10 mouse cellular contexts compared by ENCODE assay signal in the genomic region with DNA sequence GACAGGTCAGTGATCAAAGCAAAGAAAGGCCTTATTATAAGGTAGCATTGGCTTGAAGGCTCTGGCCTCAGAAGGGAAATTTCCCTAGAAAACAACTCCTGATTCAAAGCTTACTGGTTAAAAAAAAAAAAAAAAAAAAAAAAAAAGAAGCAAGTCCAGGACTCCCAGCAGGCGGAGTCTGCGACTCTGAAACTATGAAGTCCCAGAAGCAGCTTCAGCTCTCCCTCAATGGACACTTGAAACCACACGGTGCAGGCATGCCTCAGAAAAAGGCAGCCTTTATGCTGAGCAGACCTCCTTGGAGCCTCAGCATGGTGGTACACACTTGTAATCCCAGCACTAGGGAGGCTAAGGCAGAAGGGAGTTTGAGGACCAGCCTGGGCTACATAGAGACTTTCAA.
DNase-seq lines count a peak whose midpoint lies in the region; ATAC-seq and TF ChIP-seq lines count a peak whose summit lies in the region.
"Had no signal": no experiment of that assay in that cellular context is flagged by ENCODE, and none has a peak within 500 bp of the region (broad histone marks: within the 10 kb centered on the region; RNA-seq: fewer than 3 reads in every experiment).

No protein-coding gene starts in this region.

- H3K9ac ChIP-seq in intestine, postnatal 0 days (ENCODE audit: low read depth, low read length) = no peak overlapping the region
- no peak overlapping the region for H3K9ac ChIP-seq in intestine, embryonic 15.5 days
- no peak overlapping the region for H3K9ac ChIP-seq in CH12.LX (ENCODE audit: insufficient read depth, low read depth)
- H3K9ac ChIP-seq in heart, embryonic 16.5 days (ENCODE audit: low read length) = peak overlapping the region; percentile 66
- no peak overlapping the region for H3K9ac ChIP-seq in liver, embryonic 11.5 days (ENCODE audit: low read depth, low read length)
- H3K9ac ChIP-seq: lung, embryonic 15.5 days had no signal

- TF ChIP-seq CTCF in intestine, postnatal 0 days (IDR thresholded peaks at IDR 0.05; ENCODE audit: low read depth) = peak; percentile 38
- TF ChIP-seq CTCF in CH12.LX (conservative IDR thresholded peaks at IDR 0.05 in 1 of 2, IDR thresholded peaks at IDR 0.05 in 1 of 2; ENCODE audit: low read depth in 2 of 2, low read length in 2 of 2) = no peak

- dilution Hi-C loops in CH12.LX (cut with MboI; ENCODE audit: extremely low pct_ligation_motif_present, extremely low pct_unique_long_range_greater_than_20kb, low sequenced_read_pairs) = no loop called here

- DNase-seq in 3T3-L1 (ENCODE audit: low read depth, low spot score) = peak; percentile 54
- DNase-seq in CH12.LX (ENCODE audit: extremely low read depth) = no peak
- no peak for DNase-seq in layer of hippocampus, postnatal 14 days (ENCODE audit: low spot score in 2 of 2)
- DNase-seq in liver, embryonic 11.5 days (ENCODE audit: low spot score) = no peak
- DNase-seq: cerebellum, adult 8-10 months had no signal

- in situ Hi-C loops in CH12.LX (cut with MboI; ENCODE audit: low pct_ligation_motif_present, low pct_unique_long_range_greater_than_20kb, low sequenced_read_pairs) = no loop called here

- no peaks in the 10 kb centered on the region for H3K9me3 ChIP-seq in intestine, postnatal 0 days (ENCODE audit: control insufficient read depth)
- H3K9me3 ChIP-seq in intestine, embryonic 15.5 days = no peaks in the 10 kb centered on the region
- peaks cover 4% of the 10 kb centered on the region for H3K9me3 ChIP-seq in CH12.LX (replicated peaks; ENCODE audit: low read length)
- peaks cover 4% of the 10 kb centered on the region for H3K9me3 ChIP-seq in heart, embryonic 16.5 days (replicated peaks; ENCODE audit: control insufficient read depth, low read length)
- H3K9me3 ChIP-seq in liver, embryonic 11.5 days (ENCODE audit: control insufficient read depth, low read length) = no peaks in the 10 kb centered on the region
- H3K9me3 ChIP-seq: lung, embryonic 15.5 days had no signal

- ATAC-seq in intestine, postnatal 0 days = no peak
- ATAC-seq in intestine, embryonic 15.5 days = no peak
- peak; percentile 15; the same call in 1 of the 2 replicates for ATAC-seq in heart, embryonic 16.5 days (replicated peaks; ENCODE audit: extremely low read depth, insufficient read depth, low FRiP score)
- ATAC-seq in liver, embryonic 11.5 days (replicated peaks; ENCODE audit: low FRiP score) = no peak
- ATAC-seq: intestine, embryonic 16.5 days had no signal

- WGBS in intestine, postnatal 0 days = 54% methylated on average over 3 of the region's 3 CpGs
- 51% methylated on average over 3 of the region's 3 CpGs for WGBS in intestine, embryonic 15.5 days
- WGBS in heart, embryonic 16.5 days = 14% methylated on average over 3 of the region's 3 CpGs
- WGBS in liver, embryonic 11.5 days = 59% methylated on average over 3 of the region's 3 CpGs

- TF ChIP-seq POLR2A in CH12.LX (IDR thresholded peaks at IDR 0.05; ENCODE audit: low read depth, low read length) = no peak

- H3K4me2 ChIP-seq in intestine, postnatal 0 days (replicated peaks; ENCODE audit: low read depth) = no peak overlapping the region
- H3K4me2 ChIP-seq in intestine, embryonic 15.5 days (replicated peaks) = no peak overlapping the region
- no peak overlapping the region for H3K4me2 ChIP-seq in CH12.LX (ENCODE audit: insufficient read depth, low read depth, poor library complexity, severe bottlenecking)
- peak overlapping the region; percentile 39 for H3K4me2 ChIP-seq in heart, embryonic 16.5 days (ENCODE audit: low read depth, low read length)
- no peak overlapping the region for H3K4me2 ChIP-seq in liver, embryonic 11.5 days
- H3K4me2 ChIP-seq: lung, embryonic 15.5 days had no signal

- H3K4me3 ChIP-seq in intestine, postnatal 0 days (ENCODE audit: low read depth, low read length) = no peak overlapping the region
- no peak overlapping the region for H3K4me3 ChIP-seq in intestine, embryonic 15.5 days (replicated peaks)
- no peak overlapping the region for H3K4me3 ChIP-seq in CH12.LX (replicated peaks in 1 of 3; ENCODE audit: low read depth in 2 of 3, low read length in 2 of 3, poor library complexity in 1 of 3)
- no peak overlapping the region for H3K4me3 ChIP-seq in heart, embryonic 16.5 days (ENCODE audit: low read length)
- H3K4me3 ChIP-seq in liver, embryonic 11.5 days (ENCODE audit: low read depth, low read length) = no peak overlapping the region
- H3K4me3 ChIP-seq: lung, embryonic 15.5 days had no signal

- H3K4me1 ChIP-seq in intestine, postnatal 0 days (replicated peaks; ENCODE audit: control insufficient read depth, insufficient read depth, low read length) = no peaks in the 10 kb centered on the region
- peaks cover 4% of the 10 kb centered on the region; the same call in 1 of the 2 replicates for H3K4me1 ChIP-seq in intestine, embryonic 15.5 days (replicated peaks)
- peaks cover 4 to 10% of the 10 kb centered on the region in 2 experiments; a peak in 3 of 4 replicates for H3K4me1 ChIP-seq in CH12.LX (ENCODE audit: control insufficient read depth in 1 of 2, insufficient read depth in 2 of 2)
- peaks cover 66% of the 10 kb centered on the region for H3K4me1 ChIP-seq in heart, embryonic 16.5 days (ENCODE audit: control insufficient read depth, insufficient read depth, low read length)
- peaks cover 9% of the 10 kb centered on the region for H3K4me1 ChIP-seq in liver, embryonic 11.5 days (replicated peaks; ENCODE audit: control insufficient read depth, insufficient read depth, low read length)

- no peak for TF ChIP-seq RAD21 in CH12.LX (IDR thresholded peaks at IDR 0.05; ENCODE audit: low read depth, low read length)

- TF ChIP-seq EP300 in CH12.LX (IDR thresholded peaks at IDR 0.05; ENCODE audit: low read length) = no peak

- no peaks in the 10 kb centered on the region for H3K27me3 ChIP-seq in intestine, postnatal 0 days (replicated peaks; ENCODE audit: control insufficient read depth, insufficient read depth, low read length)
- H3K27me3 ChIP-seq in intestine, embryonic 15.5 days (replicated peaks) = no peaks in the 10 kb centered on the region
- peaks cover 11% of the 10 kb centered on the region for H3K27me3 ChIP-seq in CH12.LX (replicated peaks)
- H3K27me3 ChIP-seq in heart, embryonic 16.5 days (ENCODE audit: control insufficient read depth, insufficient read depth, low read length) = no peaks in the 10 kb centered on the region
- peaks cover 3% of the 10 kb centered on the region; the same call in 1 of the 2 replicates for H3K27me3 ChIP-seq in liver, embryonic 11.5 days (replicated peaks; ENCODE audit: control insufficient read depth, insufficient read depth, low read length)
- H3K27me3 ChIP-seq: lung, embryonic 15.5 days had no signal

- no peaks in the 10 kb centered on the region for H3K36me3 ChIP-seq in intestine, postnatal 0 days (ENCODE audit: control insufficient read depth, insufficient read depth)
- H3K36me3 ChIP-seq in intestine, embryonic 15.5 days = no peaks in the 10 kb centered on the region
- H3K36me3 ChIP-seq in CH12.LX (replicated peaks in 1 of 2; ENCODE audit: control insufficient read depth in 1 of 2, insufficient read depth in 1 of 2, low read length in 1 of 2) = no peaks in the 10 kb centered on the region
- H3K36me3 ChIP-seq in heart, embryonic 16.5 days (ENCODE audit: control insufficient read depth, insufficient read depth) = no peaks in the 10 kb centered on the region
- H3K36me3 ChIP-seq in liver, embryonic 11.5 days (ENCODE audit: control insufficient read depth, insufficient read depth, low read length) = no peaks in the 10 kb centered on the region
- H3K36me3 ChIP-seq: lung, embryonic 15.5 days had no signal

- no peaks in the 10 kb centered on the region for H3K79me2 ChIP-seq in CH12.LX (replicated peaks; ENCODE audit: control insufficient read depth, extremely low read depth, insufficient read depth, poor library complexity, severe bottlenecking)

- no peak overlapping the region for H3K27ac ChIP-seq in intestine, postnatal 0 days (ENCODE audit: low read depth, low read length)
- no peak overlapping the region for H3K27ac ChIP-seq in intestine, embryonic 15.5 days
- H3K27ac ChIP-seq in CH12.LX (ENCODE audit: insufficient read depth, low read depth) = no peak overlapping the region
- peak overlapping the region; percentile 100 for H3K27ac ChIP-seq in heart, embryonic 16.5 days (ENCODE audit: low read length)
- no peak overlapping the region for H3K27ac ChIP-seq in liver, embryonic 11.5 days (ENCODE audit: low read depth, low read length)

TF ChIP-seq in CH12.LX, 34 proteins besides CTCF, POLR2A, EP300 and RAD21:
- TF ChIP-seq CHD2 (IDR thresholded peaks at IDR 0.05; ENCODE audit: low read length) (no peak), JUND (conservative IDR thresholded peaks at IDR 0.05; ENCODE audit: low read depth, low read length) (no peak), E2F4 (IDR thresholded peaks at IDR 0.05; ENCODE audit: insufficient replicate concordance, low read depth, low read length) (no peak), BHLHE40 (IDR thresholded peaks at IDR 0.05; ENCODE audit: low read depth, low read length) (no peak), ZNF384 (IDR thresholded peaks at IDR 0.05; ENCODE audit: low read depth, low read length) (peak; percentile 82), MAX (IDR thresholded peaks at IDR 0.05; ENCODE audit: low read length) (no peak)
